Mouse (Mus musculus) naive thymus-derived CD4-positive, alpha-beta T cell, adult 5 months (primary cell): ENCODE data around the gene 0610010K14Rik. TPM values are rescaled to one million over a fixed set of nuclear protein-coding genes. Genes with fewer than 3 reads are reported as not detected.

Source experiments
- polyA plus RNA-seq: library from polyadenylated mRNA; unstranded; fragments of 100-300 nt; shearing (Covaris generic); gene quantifications from one replicate; pipeline ENCODE4 v1.2.1, GENCODE M21; 2017

Gene 0610010K14Rik
- polyA plus RNA-seq: 100 TPM

DNA sequence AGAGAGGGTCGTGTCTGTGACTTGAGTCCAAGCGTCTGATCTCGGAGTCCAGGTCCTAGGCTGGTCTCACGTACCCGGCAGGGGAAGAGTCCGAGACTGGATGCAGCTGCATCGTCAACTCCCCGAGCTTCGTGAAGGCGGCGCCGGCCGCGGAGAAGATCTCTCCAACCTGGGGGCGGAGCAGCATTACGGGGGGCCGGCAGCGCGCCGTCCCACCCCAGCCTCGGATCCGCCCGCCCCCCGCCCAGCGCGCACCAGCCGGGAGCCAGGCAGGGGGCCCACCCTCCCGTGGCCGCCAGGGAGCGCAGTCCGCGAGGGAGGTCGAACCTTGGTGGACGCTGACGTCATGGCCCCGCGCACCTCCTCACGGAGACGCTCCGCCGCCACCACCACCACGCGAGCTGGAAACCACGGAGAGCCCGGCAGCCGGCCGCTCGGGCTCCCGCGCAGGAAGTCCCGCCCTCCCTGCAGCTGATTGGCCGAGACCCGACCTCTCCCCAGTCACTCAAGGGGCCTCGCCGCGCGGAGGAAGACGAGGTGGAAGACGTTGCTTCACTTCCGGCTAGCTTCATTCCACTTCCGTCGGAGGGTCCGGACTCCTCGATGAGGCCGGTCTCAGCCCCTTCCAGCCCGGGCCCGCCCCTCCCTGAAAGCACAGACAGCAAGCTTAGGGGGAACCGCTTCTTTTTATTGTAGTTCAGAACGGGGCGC is at the start of gene 0610010K14Rik:
TSS of gene 0610010K14Rik (minus strand) at position 458 of the 711 bp plus-strand sequence.

DNA sequence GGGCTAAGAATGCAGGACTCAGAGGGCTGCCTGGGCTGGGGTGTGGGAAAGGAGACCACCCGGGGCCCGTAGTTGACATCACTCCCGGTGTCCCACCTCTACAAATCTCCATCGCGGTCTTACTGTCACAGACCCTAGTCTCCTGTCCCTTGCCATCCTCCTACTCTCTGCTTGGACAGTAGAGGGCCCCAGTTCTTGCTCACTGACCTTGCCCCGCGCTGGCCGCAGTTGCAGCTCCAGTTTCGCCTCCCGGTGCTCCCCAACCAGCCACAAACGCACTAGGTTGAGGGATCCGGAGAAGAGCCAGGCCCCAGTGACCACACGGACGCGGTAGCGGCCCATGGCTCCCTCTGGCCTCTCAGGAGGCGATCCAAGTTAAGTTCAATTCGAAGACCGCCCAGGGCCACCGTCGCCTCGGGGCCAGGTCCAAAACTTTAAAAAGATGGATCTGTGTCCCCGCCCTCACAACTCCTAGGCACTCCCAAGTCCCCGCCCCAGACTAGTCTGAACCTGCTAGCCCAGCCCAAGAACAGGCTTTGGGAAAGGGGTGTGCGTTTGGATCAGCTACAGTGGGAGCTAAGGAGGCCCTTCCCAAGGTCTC is 17.3 kb upstream of the 0610010K14Rik start, which contains the start of gene Alox12:
TSS of gene Alox12 (minus strand) at position 423 of the 601 bp plus-strand sequence.

DNA sequence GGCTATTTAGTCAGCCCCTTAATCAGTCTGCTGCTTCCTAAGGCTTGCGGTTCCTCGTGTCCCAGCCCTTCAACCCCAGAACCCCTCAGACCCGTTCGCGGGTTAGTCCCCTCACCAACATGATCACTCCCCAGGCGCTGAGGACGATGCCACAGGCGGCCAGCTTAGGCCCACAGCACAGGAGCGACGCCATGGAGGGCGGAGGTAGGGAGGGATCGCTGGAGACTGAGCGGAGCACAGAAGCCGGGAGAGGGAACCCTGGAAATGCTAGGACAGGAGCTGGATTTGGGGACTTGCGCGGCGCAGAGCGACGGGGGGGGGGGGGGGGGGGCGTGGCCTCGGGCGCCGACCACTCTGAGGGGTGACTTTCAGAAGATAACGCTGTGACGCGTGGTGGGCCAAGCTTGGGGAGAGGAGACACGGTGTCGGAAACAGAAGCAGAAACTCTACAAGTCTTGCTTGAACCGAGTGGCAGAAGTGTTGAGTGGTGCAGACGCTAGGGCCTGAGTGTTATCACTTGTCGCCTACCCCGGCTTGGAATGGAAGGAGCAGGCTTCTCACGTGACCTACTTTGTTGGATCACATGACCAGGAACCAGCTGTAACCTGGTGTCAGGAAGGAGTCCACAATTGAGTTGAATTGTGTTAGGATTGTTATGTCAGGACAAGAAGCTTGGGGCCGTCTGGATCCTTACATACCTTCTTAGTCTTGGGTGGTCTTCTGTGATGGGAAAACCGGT is 2.0 kb upstream of the 0610010K14Rik start, which contains the start of the genes Gm21988 and Rnasek:
TSS of gene Gm21988 (minus strand) at position 290 of the 739 bp plus-strand sequence.
TSS of gene Rnasek (minus strand) at position 302 of the 739 bp plus-strand sequence.

DNA sequence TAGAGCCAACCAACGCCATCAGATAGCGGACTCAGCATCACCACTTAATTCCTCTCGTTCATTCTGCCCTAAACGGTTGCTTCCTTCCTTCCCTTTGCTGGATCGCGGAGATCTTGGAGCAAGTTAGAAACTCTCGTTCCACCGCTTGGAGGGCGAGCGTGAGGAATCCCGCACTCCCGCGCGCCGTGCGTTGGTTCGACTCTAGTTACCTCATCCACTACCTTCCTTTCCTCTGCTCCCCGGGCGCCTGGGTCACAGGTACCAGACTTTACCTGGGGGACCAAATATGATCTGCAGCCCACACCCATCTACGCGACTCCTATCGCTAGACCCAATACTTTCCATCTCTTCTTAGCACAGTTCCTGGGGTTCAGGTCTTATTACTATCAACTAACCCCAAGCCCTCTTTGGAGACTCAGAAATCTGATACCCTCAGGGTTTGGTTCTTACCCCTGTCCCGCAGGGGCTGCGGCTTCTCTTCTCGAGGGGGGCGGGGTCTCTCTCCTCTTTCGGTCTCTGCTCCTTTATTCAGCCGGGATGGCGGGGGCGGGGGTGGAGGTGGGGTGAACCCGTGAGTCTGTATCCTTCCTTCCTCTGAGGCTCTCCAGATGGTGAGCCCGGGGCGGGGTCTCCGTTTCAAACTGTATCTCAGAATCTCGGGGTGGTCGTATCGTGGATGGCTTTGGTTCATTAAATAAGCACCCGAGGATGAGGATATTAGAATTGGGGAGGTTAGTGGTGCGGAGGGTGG is 8.3 kb downstream of the 0610010K14Rik start, which contains the start of gene Bcl6b:
TSS of gene Bcl6b (minus strand) at position 539 of the 751 bp plus-strand sequence.

DNA sequence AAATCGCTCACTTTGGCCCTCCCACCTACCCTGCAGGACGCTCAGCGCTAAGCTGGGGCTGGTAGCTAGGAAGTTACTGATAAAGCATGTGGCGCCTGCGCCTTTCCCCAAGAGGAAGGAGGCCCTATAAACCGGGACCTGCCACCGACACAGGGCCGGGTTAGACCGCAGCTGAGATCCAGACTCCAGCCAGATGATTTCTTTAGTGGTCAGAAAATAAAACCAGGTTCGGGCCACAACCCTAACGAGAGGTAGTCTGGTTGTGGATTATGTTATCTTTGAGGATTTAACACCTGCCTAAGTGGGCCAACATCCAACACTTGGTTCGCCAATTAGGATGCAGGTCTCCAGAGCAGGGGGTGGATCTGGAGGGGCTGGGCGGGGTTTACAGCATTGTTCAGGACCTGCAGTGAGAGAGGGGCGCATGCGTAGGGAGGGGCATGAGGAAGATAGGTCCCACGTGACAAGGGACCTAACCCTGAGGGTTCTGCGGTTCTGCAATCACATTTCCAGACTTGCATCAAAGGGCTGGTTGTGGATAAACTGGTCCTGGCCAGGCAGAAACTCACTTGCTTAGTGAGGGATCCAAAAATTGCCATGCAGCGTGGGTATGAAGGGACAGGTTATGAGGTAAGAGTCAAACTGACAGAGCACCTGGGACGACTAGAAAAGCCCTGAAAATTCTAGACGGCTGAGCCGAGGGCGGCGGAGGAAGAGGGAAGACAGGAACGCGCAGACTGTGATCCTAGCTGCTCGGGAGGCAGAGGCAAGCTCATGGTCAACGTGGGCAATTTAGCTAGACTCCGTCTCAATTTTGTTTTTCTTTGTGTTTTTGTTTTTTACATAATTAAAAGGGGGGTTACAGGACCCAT is 16.7 kb downstream of the 0610010K14Rik start, which contains the start of gene Slc16a13:
TSS of gene Slc16a13 (minus strand) at position 334 of the 872 bp plus-strand sequence.

DNA sequence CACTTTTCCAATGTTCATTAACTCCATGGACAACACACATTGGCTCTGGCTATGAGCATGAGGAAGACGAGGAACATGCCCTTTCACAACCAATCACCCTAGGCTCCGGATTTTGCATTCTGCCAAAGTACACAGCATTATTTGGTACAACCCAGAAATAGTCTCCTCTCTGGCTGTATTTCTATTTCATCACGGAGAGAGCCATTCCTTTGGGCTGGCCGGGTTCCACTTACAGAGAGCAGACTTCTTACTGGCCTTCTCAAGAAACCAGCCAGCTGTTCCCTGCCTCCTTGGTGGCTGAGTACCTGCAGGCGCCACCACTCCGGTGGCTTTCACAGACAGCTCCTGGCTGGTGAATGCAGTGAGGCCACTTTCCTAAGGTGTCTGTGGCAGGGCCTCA is 25.3 kb downstream of the 0610010K14Rik start, which contains the start of gene Slc16a11:
TSS of gene Slc16a11 (plus strand) at position 330 of the 400 bp plus-strand sequence.

Other genes with a start within 250 kb of the 0610010K14Rik start
- 310 TPM for gene Gabarap, start 246.8 kb downstream of the 0610010K14Rik start, polyA plus RNA-seq
- 49.5 TPM for gene Phf23, start 242.1 kb downstream of the 0610010K14Rik start, polyA plus RNA-seq
- 27.2 TPM for gene Dvl2, start 237.3 kb downstream of the 0610010K14Rik start, polyA plus RNA-seq
- gene Acadvl, start 222.5 kb downstream of the 0610010K14Rik start, polyA plus RNA-seq: 87.7 TPM
- gene Dlg4, start 221.0 kb downstream of the 0610010K14Rik start, polyA plus RNA-seq: 2.4 TPM
- not detected for gene Asgr1, start 183.8 kb downstream of the 0610010K14Rik start, polyA plus RNA-seq
- gene Asgr2, start 145.3 kb downstream of the 0610010K14Rik start, polyA plus RNA-seq: not detected
- not detected for gene Mgl2, start 107.6 kb downstream of the 0610010K14Rik start, polyA plus RNA-seq
- not detected for gene Clec10a, start 81.7 kb downstream of the 0610010K14Rik start, polyA plus RNA-seq
- gene Slc16a11, start 25.2 kb downstream of the 0610010K14Rik start, polyA plus RNA-seq: 0.19 TPM
- 1.00 TPM for gene Slc16a13, start 16.9 kb downstream of the 0610010K14Rik start, polyA plus RNA-seq
- not detected for gene Bcl6b, start 8.1 kb downstream of the 0610010K14Rik start, polyA plus RNA-seq
- 3.2 TPM for gene Gm21988, start 1.9 kb upstream of the 0610010K14Rik start, polyA plus RNA-seq
- 214 TPM for gene Rnasek, start 1.9 kb upstream of the 0610010K14Rik start, polyA plus RNA-seq
- not detected for gene Alox12, start 17.4 kb upstream of the 0610010K14Rik start, polyA plus RNA-seq
- gene Alox12e, start 84.7 kb upstream of the 0610010K14Rik start, polyA plus RNA-seq: not detected
- not detected for gene Alox15, start 114.1 kb upstream of the 0610010K14Rik start, polyA plus RNA-seq
- gene Pelp1, start 172.1 kb upstream of the 0610010K14Rik start, polyA plus RNA-seq: 12.9 TPM
- gene Arrb2, start 194.7 kb upstream of the 0610010K14Rik start, polyA plus RNA-seq: 229 TPM
- 64.7 TPM for gene Med11, start 214.0 kb upstream of the 0610010K14Rik start, polyA plus RNA-seq
- not detected for gene Zmynd15, start 221.5 kb upstream of the 0610010K14Rik start, polyA plus RNA-seq
- gene Cxcl16, start 222.1 kb upstream of the 0610010K14Rik start, polyA plus RNA-seq: 0.67 TPM